Mouse (Mus musculus) G1E-ER4 (cell line): ENCODE results near the gene Fcrl5. TPM values are rescaled to one million over a fixed set of nuclear protein-coding genes. Genes with fewer than 3 reads are reported as not detected.

Experiments used
- GATA1 ChIP-seq: IDR thresholded peaks from one replicate; pipeline ENCODE4 v1.8.0; 2012; ENCODE audit warnings: low read length, inconsistent platforms
- polyA plus RNA-seq: library from polyadenylated mRNA; stranded (reverse); fragments of >175 nt; gene quantifications from 2 replicates; pipeline ENCODE4 v1.2.3, GENCODE M21; 2012

The Fcrl5 gene
- polyA plus RNA-seq, 1 experiment = not detected

DNA sequence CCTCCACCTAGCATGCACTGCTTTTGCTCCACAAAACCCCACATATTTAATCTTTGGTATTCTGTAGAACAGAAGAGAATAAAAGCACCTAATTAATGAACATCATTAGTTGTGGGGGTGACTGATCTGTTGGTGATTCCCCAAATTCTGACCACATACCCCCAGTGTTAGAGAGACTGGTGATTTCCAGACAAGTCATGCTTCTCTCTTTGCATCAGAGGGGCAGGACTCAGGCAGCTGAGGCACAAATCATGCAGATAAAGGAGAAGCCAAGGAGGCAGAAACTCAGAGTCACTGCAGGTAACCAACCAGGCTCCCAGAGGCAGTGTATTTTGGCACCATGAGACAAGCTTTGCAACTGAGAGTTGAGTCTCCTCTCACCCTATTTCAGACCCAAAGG, 82.9 kb downstream of the Fcrl5 start:
- no peak for TF ChIP-seq GATA1

DNA sequence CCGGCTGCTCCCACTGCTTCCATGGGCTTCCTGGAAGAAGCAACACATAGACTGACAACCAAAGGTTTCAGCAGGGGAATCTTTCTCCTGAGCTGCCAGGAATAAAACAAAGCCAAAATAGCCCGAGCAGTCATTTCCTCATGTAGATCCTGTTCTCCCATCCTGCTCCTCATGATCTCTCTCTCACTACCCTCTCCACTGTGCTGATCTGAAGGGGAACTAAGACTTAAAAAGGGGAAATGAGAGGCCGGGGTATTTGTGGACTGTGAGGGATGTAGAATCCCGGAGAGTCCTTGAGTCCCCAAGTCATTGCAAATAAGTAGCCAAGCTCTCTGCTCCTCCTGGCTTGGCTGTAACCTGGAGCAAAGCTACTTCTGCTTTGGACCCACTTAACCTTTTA, 85.6 kb downstream of the Fcrl5 start:
- TF ChIP-seq GATA1 = no peak

DNA sequence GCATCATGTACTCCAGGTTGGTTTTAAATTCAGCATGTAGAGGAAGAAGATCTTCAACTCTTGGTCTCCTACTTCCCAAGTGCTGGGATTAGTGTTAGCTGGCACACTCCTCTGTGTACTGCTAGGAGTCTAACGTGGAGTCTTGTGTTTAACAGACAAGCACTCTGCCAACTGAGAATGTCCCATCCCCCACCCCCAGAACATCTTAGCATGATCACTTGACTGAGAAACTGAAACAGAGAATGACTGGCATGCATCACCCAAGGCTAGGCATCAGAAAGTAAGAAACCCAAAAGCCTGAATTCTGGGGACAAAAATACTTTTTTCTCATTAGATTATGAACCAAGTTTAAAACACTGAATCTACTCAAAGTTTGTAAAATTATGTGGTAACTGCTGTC, 86.3 kb downstream of the Fcrl5 start:
- TF ChIP-seq GATA1 = no peak

DNA sequence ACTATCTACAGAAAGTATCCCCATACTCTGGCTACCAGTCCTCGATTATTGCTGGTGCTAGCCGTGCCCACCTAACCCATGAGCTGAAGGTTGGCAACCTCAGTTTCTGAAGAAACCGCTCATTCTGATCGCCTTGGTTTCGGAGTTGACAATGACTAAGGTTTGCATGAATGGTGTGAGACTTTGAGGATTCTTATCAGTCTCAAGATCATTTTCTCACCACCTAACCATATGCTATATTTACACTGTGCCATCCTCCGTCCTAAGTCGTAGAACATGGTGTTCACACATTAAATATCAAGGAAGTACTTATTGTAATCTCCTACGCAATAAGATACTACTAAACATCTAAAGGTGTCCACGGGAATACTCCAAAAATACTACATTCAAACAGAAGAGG, 88.1 kb downstream of the Fcrl5 start:
- TF ChIP-seq GATA1 = no peak

DNA sequence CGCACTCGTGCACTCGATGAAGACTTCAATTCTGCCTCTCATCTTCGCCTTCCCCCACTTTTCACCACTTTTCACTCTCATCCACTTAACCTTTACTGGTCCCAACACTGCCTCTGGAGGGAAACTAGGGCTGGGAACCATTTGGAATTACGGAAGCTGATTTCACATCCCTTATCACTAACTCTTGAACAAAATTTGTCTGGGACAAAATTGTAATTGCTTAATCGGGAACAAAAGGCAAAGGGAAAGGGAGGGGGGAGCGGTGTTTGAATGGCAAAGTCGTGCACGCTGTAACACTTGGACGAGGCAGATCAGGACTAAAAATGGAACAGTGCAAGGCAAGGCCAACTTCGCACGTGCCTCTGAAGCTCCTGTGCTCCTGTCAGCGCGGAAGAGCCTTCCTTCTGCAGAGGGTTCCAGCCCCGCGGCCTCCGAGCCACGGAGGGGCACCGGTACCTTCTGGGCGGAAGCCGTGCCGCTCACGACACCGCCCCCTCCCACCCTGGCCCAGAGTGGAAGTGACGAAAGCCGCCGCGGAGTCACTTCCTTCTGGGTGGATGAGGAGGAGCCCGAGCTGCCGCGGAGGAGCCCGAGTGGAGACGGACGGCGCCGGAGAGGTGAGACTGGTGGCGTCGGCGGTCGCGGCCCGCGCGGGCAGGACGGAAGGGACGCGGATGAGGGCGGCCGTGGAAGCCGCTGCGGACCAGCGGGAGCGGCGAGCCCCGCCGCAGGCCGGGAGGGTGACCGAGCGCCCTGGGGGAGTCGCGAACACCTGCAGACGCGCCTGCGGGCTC, 89.7 kb downstream of the Fcrl5 start, which contains the start of gene Etv3:
Gene Etv3, plus strand, starts transcription at position 365 of the 794 bp plus-strand sequence.
- no peak for TF ChIP-seq GATA1

DNA sequence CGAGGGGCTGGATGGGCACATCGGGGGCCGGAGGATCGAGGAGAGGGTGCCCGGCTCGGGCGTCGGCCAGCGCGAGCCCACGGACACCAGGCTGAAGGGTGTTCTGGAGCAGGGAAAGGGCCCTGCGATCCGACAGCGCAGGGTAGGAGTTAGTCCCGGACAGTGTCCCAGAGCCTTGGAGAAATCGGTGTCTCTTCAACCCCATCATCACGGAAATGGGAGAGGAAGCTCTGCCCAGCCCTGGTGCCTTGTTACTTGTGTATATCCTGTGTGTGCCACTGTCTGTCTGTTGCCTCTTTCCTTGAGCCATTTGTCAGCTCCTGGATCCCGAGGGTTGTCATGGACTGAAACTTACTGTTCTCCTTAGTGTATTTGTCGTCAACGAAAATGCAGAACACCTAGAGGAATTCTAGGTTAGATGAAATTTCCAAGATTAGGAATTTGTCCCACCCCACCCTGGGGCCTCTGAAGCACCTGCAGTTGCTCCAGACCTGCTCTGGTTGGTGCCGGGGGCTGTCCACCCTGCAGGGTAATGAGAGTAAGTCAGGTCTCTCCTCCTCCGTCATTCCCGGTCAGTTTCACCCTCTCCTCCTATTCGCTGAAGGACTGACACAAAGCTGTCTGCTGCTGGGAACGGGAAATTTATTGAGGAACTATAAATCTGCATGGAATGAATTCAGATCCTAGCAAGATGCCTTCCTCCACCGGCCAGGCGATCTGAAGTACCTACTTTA, 90.4 kb downstream of the Fcrl5 start:
- no peak for TF ChIP-seq GATA1

DNA sequence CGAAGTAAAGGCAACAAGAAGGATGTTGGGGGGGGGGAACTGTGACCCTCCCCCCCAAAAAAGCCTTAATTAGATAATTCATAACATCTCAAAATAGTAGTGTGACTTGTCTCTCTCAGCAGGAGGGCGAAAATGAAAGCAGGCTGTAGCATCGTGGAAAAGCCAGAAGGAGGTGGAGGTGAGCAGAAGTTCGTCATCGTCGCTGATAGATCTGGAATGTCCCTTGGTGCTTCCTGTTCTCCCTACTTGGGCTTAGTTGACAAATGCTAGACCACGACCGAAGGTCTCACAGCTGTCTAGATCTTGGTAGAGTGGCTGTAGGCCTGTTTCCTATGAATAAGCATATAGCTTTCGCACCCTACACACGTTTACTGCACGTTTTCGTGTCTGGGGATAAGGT, 91.6 kb downstream of the Fcrl5 start:
- no peak for TF ChIP-seq GATA1

DNA sequence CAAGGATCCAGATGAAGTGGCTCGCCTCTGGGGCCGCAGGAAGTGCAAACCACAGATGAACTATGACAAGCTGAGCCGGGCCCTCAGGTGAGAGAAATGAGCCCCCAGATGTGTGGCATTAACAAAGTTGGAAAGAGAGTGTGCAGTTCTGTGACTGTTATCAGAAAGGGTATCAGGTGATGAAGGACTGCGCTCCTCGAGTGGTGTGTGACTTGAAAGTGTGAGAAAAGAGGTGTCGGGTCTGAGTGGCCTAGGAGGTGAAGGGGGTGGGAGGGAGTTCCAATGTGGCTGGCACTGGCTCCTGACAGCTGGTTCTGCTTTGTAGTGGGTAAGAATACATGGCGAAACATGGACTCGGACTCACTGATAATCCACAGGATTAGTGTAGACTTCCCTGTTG, 92.4 kb downstream of the Fcrl5 start:
- TF ChIP-seq GATA1 = no peak

DNA sequence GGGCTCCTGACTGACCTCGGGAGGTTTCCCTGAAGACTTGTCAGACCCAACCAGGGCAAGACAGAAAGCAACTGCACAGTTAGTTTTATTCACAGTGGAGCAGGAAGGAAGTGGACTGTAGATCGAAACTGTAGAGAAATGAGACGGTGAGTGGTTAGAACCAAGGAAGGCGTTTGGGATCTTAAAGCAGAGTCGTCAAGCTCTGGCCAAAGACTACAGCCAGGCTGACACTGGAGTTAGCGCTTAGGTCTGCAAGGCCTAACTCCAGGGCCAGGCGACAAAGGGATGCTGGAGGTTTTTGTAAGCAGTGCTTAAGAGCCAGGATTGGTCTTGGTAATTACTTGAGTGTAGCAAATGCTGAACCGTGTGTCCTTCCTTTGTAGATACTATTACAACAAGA, 93.3 kb downstream of the Fcrl5 start:
- TF ChIP-seq GATA1 = no peak

DNA sequence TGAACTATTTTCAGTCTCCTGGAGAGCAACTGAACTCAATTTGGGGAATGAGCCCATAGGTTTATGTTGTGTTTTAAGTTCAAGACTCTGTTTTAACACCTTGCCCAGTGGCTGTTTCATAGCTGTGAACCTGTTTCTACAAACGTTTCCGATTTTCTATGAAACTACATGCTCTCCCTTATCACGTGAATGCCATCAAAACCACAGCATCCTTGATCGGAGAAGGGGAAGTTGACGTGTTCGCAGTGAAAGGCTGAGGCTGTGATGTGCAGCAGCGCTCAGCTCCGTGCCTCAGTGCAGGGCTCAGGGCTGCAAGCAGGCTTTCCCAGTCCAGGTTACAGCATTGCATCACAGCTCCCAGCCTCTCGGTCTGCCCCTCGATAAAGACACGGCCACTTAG, 94.0 kb downstream of the Fcrl5 start:
- TF ChIP-seq GATA1 = peak; percentile 37

DNA sequence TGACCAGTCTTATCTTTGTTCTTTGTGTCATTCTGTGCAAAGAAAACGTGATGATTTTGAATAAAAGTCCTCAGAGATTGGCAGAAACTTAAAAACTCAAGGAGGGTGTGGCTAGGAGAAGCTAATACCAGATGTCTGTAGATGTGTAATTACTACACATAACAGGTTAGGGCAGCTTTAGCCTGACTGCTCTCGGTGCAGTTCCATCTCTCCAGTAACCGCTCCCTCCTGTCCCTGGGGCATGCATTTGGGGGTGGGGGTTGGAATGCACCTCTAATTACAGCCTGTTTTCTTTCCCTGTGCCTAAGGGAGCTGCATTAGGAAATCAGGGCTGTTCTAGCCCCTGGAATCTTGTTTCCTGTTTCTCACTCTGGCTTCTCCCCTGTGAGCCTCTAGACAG, 94.7 kb downstream of the Fcrl5 start:
- no peak for TF ChIP-seq GATA1

DNA sequence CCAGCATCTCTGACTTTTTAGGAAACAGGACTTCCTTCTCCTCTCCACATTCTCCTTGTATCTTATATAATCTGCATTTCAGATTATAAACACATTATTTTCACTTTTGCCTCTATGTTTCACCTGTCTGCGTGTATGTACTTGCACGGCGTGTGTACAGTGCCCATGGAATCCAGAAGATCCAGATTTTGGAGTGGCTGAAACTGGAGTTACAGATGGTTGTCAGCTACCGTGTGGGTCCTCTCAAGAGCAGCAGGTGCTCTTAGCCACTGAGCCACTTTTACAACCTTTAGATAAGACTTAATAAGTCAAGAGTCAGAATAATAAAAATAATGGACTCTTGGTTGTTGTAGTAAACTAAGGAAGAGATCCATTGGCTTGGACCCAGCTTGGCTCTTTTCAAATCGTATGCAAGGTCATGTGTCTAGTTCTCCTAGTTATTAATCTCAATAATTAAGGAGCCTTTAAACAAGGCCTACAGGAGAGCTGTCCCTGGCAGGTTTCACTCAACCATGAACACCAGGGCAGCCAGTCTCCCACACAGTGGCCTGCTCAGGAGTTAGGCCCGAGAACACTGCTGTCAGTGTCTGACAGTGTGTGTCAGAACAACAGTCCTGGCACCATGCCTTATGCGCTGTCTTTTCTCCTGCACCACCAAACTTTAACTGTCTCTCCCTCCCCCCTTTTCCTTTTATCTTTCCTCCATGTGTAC, 98.2 kb downstream of the Fcrl5 start:
- TF ChIP-seq GATA1 = no peak

DNA sequence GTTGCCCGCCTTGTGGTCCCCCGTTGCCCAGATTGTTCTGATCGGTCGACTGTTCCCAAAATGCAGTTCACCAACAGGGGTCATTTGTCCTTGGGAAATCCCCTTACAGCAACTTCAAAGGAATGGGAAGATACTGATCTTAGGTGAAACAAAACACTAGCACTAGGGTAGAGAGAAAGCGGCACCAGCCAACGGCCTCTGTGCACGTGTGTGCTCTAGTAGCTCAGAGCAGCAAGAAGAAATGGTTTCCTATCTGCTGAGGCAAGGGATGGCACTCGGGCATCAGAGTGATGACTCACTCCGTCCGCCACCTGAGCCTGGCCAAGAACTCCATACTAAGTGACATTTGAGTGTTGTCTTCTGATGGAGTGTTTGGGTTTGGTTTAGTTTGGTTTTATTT, 102.5 kb downstream of the Fcrl5 start:
- TF ChIP-seq GATA1 = no peak

DNA sequence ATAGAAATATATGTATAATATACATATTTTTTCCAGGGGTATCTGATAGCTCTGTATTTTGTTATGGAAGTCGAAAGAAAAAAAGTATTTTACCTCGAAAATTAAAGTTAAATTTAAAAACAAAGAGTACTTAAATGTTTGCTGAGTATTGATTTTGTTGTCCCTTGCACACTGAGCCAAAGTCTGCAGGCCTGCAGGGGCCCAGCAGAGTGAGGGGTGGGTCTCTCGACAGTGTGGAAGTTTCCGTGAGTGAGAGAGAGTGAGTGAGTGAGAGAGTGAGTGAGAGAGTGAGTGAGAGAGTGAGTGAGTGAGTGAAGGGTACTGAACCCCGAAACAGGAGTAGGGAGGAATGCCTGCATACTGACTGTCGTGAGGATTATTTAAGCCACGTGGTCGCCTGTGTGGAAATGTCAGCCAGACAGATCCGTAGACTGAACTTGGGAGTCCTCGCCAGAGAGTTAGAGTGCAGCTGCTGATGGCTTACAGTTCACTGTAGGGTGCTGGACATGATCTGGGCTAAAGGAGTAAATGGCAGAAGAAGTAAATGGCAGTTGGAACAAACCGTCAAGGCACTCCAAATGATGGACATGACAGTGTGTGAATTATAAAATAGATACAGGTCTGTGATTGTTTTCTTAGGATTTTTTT, 104.6 kb downstream of the Fcrl5 start:
- TF ChIP-seq GATA1 = no peak

DNA sequence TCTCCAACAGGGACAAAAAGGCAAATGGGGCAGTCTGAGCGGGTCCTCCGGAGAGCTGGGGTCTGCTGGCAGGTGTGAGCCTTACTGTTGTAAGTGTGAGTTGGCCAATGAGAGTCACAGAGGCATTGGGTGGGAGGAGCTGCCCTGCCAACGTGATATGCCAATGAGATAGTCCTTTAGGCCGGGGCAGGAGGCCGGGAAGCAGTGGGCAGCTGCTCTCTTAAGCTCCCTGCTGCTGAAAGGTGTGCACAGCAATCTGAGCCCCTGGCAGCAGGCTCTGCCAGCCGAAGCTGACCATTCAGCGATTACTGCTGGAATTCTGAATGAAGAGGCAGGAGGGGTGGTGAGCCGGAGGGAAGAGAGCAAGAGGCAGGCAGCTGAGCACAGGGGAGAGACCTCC, 105.1 kb downstream of the Fcrl5 start:
- no peak for TF ChIP-seq GATA1

DNA sequence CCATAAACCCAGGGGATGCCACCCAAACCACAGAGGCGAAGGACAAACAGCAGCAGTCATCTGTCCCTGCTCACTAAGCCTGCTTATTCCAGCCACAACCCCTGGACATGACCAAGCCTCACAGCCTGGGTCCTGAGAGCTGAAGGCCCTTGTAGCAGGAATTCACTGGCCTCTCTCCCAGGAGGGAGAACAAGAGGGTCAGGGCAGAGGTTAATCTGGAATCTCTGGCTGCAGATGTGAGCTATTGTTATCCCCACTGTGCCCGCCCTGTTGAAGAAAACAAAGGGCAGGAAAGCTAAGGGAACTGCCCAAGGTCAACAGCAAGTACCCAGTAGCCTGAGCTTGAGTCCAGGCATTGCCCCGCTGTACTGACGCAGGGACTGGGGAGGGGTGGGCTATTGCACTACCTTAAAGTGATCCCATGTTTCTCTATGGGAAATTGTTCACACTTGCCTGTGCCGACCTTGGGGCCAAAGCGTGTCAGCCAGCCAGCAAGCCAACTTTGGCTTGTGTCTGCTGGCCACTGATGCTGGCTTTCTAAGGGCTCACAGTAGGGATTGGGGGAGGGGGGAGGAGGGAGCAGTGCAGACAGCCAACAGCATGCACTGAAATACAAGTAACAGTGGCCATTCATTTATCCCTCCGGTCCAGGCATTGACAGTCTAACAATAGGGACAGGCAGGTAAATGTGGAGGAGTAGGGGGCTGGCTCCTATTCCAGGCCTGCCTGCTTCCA, 107.1 kb downstream of the Fcrl5 start:
- no peak for TF ChIP-seq GATA1
